Mouse (Mus musculus) lung, embryonic 14.5 days (tissue): ENCODE data around the gene Fam207a. TPM values are rescaled to one million over a fixed set of nuclear protein-coding genes. Genes with fewer than 3 reads are reported as not detected.

Experiments used
- ATAC-seq: fragments of 200-750 bp; cut with Nextera tagmentation; 2 replicates; pipeline ENCODE4 v1.8.0; 2017; ENCODE audit warnings: mild to moderate bottlenecking, moderate TSS enrichment, moderate library complexity; ENCODE audit not compliant: insufficient read depth
- DNase-seq: peaks from one replicate; pipeline ENCODE4 v3.0.0-alpha.2; 2015
- H3K27ac ChIP-seq: fragments of 300-500 bp; sonication (generic); 2 replicates; pipeline ENCODE4 v1.5.1; 2014; ENCODE audit warnings: low read depth, mild to moderate bottlenecking, moderate library complexity
- H3K27me3 ChIP-seq: fragments of 300-500 bp; sonication (generic); 2 replicates; pipeline ENCODE4 v1.6.1; 2014; ENCODE audit warnings: low read length, control low read depth; ENCODE audit not compliant: insufficient read depth
- H3K36me3 ChIP-seq: fragments of 300-500 bp; sonication (generic); 2 replicates; pipeline ENCODE4 v1.6.1; 2014; ENCODE audit warnings: control low read depth; ENCODE audit not compliant: insufficient read depth
- H3K4me1 ChIP-seq: fragments of 300-500 bp; sonication (generic); 2 replicates; pipeline ENCODE4 v1.6.1; 2014; ENCODE audit warnings: antibody characterized with exemption, control low read depth; ENCODE audit not compliant: insufficient read depth
- H3K4me2 ChIP-seq: fragments of 300-500 bp; sonication (generic); 2 replicates; pipeline ENCODE4 v1.6.1; 2014; ENCODE audit warnings: mild to moderate bottlenecking
- H3K4me3 ChIP-seq: fragments of 300-500 bp; sonication (generic); 2 replicates; pipeline ENCODE4 v1.5.1; 2014; ENCODE audit warnings: low read depth, low read length
- H3K9ac ChIP-seq: fragments of 300-500 bp; sonication (generic); 2 replicates; pipeline ENCODE4 v1.6.1; 2014
- H3K9me3 ChIP-seq: fragments of 300-500 bp; sonication (generic); 2 replicates; pipeline ENCODE4 v1.6.1; 2016; ENCODE audit warnings: low read depth, low read length, control low read depth
- CTCF ChIP-seq: IDR thresholded peaks from 2 replicates; pipeline ENCODE4 v1.5.1; 2016; ENCODE audit warnings: antibody characterized with exemption, low read depth
- WGBS: fragments of 180-500 bp; shearing (Covaris S2); extraction: QIAGEN DNeasy Blood & Tissue Kit; methylation state at CpG from one replicate; pipeline ENCODE4 v1.1.7; 2014; 5-methylcytosine and 5-hydroxymethylcytosine counted together
- polyA plus RNA-seq: library from polyadenylated mRNA; unstranded; fragments of >200 nt; fragmentation: Nextera tagmentation; extraction: Ambion mirVana; gene quantifications from 2 replicates; pipeline ENCODE4 v1.2.1, GENCODE M21; 2014

The Fam207a gene
- polyA plus RNA-seq, 1 experiment from 2014 or later = 43.8 TPM

DNA sequence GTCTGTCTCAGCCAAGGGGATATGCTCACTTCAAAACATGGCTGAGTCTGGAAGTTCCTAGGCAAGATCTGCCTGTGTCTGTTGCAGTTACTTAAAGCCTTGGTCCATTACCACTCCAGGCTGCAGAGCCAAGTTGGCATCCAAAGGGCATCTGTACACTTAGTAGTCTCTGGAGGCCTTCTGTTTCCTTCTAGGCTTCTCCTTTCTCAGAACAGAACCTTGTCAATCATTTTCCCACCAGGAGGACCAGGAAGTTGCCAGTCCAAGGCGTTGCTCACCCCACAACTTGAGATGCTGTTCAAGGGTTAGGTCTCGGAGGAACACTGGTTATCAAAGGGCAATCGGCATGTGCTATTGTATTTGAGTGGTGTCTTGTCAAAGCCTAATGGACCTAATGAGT lies 76.6 kb downstream of the Fam207a start:
- no peak for ATAC-seq
- no peak overlapping the region for H3K4me3 ChIP-seq
- H3K27me3 ChIP-seq = no peaks in the 10 kb centered on the region
- DNase-seq = no peak
- H3K27ac ChIP-seq = no peak overlapping the region
- no peak overlapping the region for H3K9ac ChIP-seq
- H3K9me3 ChIP-seq = no peaks in the 10 kb centered on the region
- TF ChIP-seq CTCF = no peak
- no peak overlapping the region for H3K4me2 ChIP-seq
- H3K36me3 ChIP-seq = no peaks in the 10 kb centered on the region
- 75% methylated on average over 3 of the region's 3 CpGs for WGBS
- peaks cover 21% of the 10 kb centered on the region for H3K4me1 ChIP-seq

DNA sequence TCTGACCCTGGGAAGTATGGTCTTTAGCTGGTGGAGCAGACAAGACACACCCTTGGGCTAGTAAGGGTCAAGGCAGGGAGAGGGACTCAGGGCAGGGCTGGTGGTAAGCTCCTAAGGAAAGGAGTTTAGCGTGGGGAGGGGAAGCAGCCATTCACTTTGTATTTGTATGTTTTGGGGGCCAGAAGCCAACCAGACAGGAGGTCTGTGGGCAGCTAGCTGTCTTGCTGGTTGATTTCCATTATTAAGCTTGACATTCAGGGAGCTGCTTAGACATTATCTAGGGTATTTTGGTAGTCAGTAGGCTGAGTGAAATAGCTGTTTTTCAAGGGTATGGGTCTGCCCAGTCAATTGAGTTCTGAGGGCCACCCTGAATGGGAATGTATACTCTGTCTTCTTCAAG lies 77.6 kb downstream of the Fam207a start:
- WGBS = 48% methylated on average over 1 of the region's 1 CpGs
- no peak for TF ChIP-seq CTCF
- DNase-seq = no peak
- H3K9ac ChIP-seq = no peak overlapping the region
- H3K4me1 ChIP-seq = peaks cover 21% of the 10 kb centered on the region
- H3K27ac ChIP-seq = no peak overlapping the region
- no peak overlapping the region for H3K4me3 ChIP-seq
- no peaks in the 10 kb centered on the region for H3K36me3 ChIP-seq
- ATAC-seq = no peak
- no peaks in the 10 kb centered on the region for H3K27me3 ChIP-seq
- no peaks in the 10 kb centered on the region for H3K9me3 ChIP-seq
- no peak overlapping the region for H3K4me2 ChIP-seq

Other genes starting within 250 kb of the Fam207a start
- 38.9 and 49.1 TPM in 2 replicates for gene Adarb1, start 97.5 kb downstream of the Fam207a start, polyA plus RNA-seq
- 2.0 and 3.0 TPM in 2 replicates for gene Itgb2, start 14.5 kb upstream of the Fam207a start, polyA plus RNA-seq
- gene Pttg1ip, start 65.9 kb upstream of the Fam207a start, polyA plus RNA-seq = 109 and 112 TPM in 2 replicates
- gene Sumo3, start 90.3 kb upstream of the Fam207a start, polyA plus RNA-seq = 329 and 337 TPM in 2 replicates
- gene Gm49325, start 90.4 kb upstream of the Fam207a start, polyA plus RNA-seq = 3.0 and 3.5 TPM in 2 replicates
- 47.9 and 50.9 TPM in 2 replicates for gene Ube2g2, start 106.5 kb upstream of the Fam207a start, polyA plus RNA-seq
- 0.11 and 0.22 TPM in 2 replicates for gene Tspear, start 170.8 kb upstream of the Fam207a start, polyA plus RNA-seq
- gene Gm19402, start 175.0 kb upstream of the Fam207a start, polyA plus RNA-seq = not detected in 2 replicates
- gene Gm9508, start 181.4 kb upstream of the Fam207a start, polyA plus RNA-seq = not detected in 2 replicates
- gene Gm10272, start 190.8 kb upstream of the Fam207a start, polyA plus RNA-seq = not detected in 2 replicates
- not detected in 2 replicates for gene Gm10024, start 195.7 kb upstream of the Fam207a start, polyA plus RNA-seq
- gene Gm10142, start 200.0 kb upstream of the Fam207a start, polyA plus RNA-seq = not detected in 2 replicates
- not detected in 2 replicates for gene Krtap12-1, start 204.8 kb upstream of the Fam207a start, polyA plus RNA-seq
- gene Gm10100, start 210.7 kb upstream of the Fam207a start, polyA plus RNA-seq = not detected in 2 replicates
- gene Gm18596, start 226.9 kb upstream of the Fam207a start, polyA plus RNA-seq = not detected in 2 replicates
- not detected in 2 replicates for gene Gm9736, start 235.6 kb upstream of the Fam207a start, polyA plus RNA-seq
- gene Gm3233, start 243.9 kb upstream of the Fam207a start, polyA plus RNA-seq = not detected in 2 replicates